Comparison of ENCODE assay signal across 9 mouse cellular contexts in the genomic region with DNA sequence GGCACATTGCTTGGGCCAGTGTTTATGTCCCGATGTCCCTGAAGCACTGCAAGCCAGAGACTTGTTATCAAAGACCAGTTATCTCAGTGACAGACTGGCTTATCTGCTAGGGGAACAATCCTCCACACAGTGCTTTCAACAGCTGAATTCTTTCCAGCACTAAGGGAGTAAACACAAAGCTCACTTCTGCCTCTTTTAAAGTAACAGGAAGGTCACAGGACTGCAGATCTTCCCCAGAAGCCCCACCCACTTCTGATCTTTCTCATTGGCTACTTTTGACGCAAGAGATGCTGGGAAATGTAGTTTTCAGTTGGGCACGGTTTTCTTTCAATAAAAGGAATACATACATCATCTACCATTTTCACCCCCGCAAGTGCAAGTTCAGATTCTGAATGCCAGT.
DNase-seq lines count a peak whose midpoint lies in the region; ATAC-seq lines count a peak whose summit lies in the region.
"Had no signal": no experiment of that assay in that cellular context is flagged by ENCODE, and none has a peak within 500 bp of the region (broad histone marks: within the 10 kb centered on the region; RNA-seq: fewer than 3 reads in every experiment).

No protein-coding gene starts in this region.

- H3K9ac ChIP-seq in neural tube, embryonic 11.5 days (ENCODE audit: low read length) = no peak overlapping the region
- no peak overlapping the region for H3K9ac ChIP-seq in neural tube, embryonic 15.5 days (replicated peaks)
- no peak overlapping the region for H3K9ac ChIP-seq in forebrain, embryonic 13.5 days
- no peak overlapping the region for H3K9ac ChIP-seq in hindbrain, embryonic 12.5 days
- peak overlapping the region; percentile 60 for H3K9ac ChIP-seq in liver, embryonic 11.5 days (ENCODE audit: low read depth, low read length)
- H3K9ac ChIP-seq: embryonic facial prominence, embryonic 12.5 days had no signal

- H3K27ac ChIP-seq in neural tube, embryonic 11.5 days (ENCODE audit: low read depth, low read length) = no peak overlapping the region
- H3K27ac ChIP-seq in neural tube, embryonic 15.5 days (replicated peaks) = no peak overlapping the region
- H3K27ac ChIP-seq in forebrain, embryonic 13.5 days = no peak overlapping the region
- no peak overlapping the region for H3K27ac ChIP-seq in hindbrain, embryonic 12.5 days
- H3K27ac ChIP-seq in liver, embryonic 11.5 days (ENCODE audit: low read depth, low read length) = peak overlapping the region; percentile 79
- H3K27ac ChIP-seq: embryonic facial prominence, embryonic 12.5 days had no signal

- no peak overlapping the region for H3K4me2 ChIP-seq in neural tube, embryonic 11.5 days (ENCODE audit: low read depth)
- H3K4me2 ChIP-seq in neural tube, embryonic 15.5 days = no peak overlapping the region
- no peak overlapping the region for H3K4me2 ChIP-seq in forebrain, embryonic 13.5 days
- no peak overlapping the region for H3K4me2 ChIP-seq in hindbrain, embryonic 12.5 days (replicated peaks)
- H3K4me2 ChIP-seq in liver, embryonic 11.5 days = peak overlapping the region; percentile 66
- H3K4me2 ChIP-seq: embryonic facial prominence, embryonic 12.5 days had no signal

- no peaks in the 10 kb centered on the region for H3K27me3 ChIP-seq in neural tube, embryonic 11.5 days (ENCODE audit: control insufficient read depth, insufficient read depth, low read length)
- no peaks in the 10 kb centered on the region for H3K27me3 ChIP-seq in neural tube, embryonic 15.5 days (replicated peaks)
- no peaks in the 10 kb centered on the region for H3K27me3 ChIP-seq in forebrain, embryonic 13.5 days
- H3K27me3 ChIP-seq in hindbrain, embryonic 12.5 days = no peaks in the 10 kb centered on the region
- no peaks in the 10 kb centered on the region for H3K27me3 ChIP-seq in liver, embryonic 11.5 days (replicated peaks; ENCODE audit: control insufficient read depth, insufficient read depth, low read length)
- H3K27me3 ChIP-seq: embryonic facial prominence, embryonic 12.5 days had no signal

- no peaks in the 10 kb centered on the region for H3K36me3 ChIP-seq in neural tube, embryonic 11.5 days (ENCODE audit: control insufficient read depth, insufficient read depth, low read length)
- peaks cover 44% of the 10 kb centered on the region for H3K36me3 ChIP-seq in neural tube, embryonic 15.5 days
- H3K36me3 ChIP-seq in forebrain, embryonic 13.5 days (ENCODE audit: poor library complexity, severe bottlenecking) = peaks cover 38% of the 10 kb centered on the region
- H3K36me3 ChIP-seq in hindbrain, embryonic 12.5 days = peaks cover 34% of the 10 kb centered on the region
- no peaks in the 10 kb centered on the region for H3K36me3 ChIP-seq in liver, embryonic 11.5 days (ENCODE audit: control insufficient read depth, insufficient read depth, low read length)

- peak; percentile 22 for DNase-seq in neural tube, embryonic 11.5 days (ENCODE audit: low spot score)
- DNase-seq in liver, embryonic 11.5 days (ENCODE audit: low spot score) = no peak
- peak; percentile 12 to 19 for DNase-seq in natural killer cell, adult 2 months (ENCODE audit: low spot score in 2 of 2)
- DNase-seq in cerebellum, postnatal 36 days = no peak

- no peak for ATAC-seq in neural tube, embryonic 11.5 days (ENCODE audit: insufficient read depth, low FRiP score, low TSS enrichment)
- ATAC-seq in neural tube, embryonic 15.5 days (ENCODE audit: low FRiP score) = no peak
- peak; percentile 32 for ATAC-seq in activated CD4-positive, CD25-positive, alpha-beta regulatory T cell, adult 4 months
- ATAC-seq in forebrain, embryonic 13.5 days = 0 out of 2 replicates have a peak, but pooled peaks have one; percentile 53
- peak; percentile 55 for ATAC-seq in hindbrain, embryonic 12.5 days (ENCODE audit: low FRiP score)
- ATAC-seq in liver, embryonic 11.5 days (replicated peaks; ENCODE audit: low FRiP score) = peak; percentile 86

- no peaks in the 10 kb centered on the region for H3K9me3 ChIP-seq in neural tube, embryonic 11.5 days (ENCODE audit: control insufficient read depth, low read length)
- H3K9me3 ChIP-seq in neural tube, embryonic 15.5 days (replicated peaks) = no peaks in the 10 kb centered on the region
- no peaks in the 10 kb centered on the region for H3K9me3 ChIP-seq in forebrain, embryonic 13.5 days (replicated peaks)
- no peaks in the 10 kb centered on the region for H3K9me3 ChIP-seq in hindbrain, embryonic 12.5 days (replicated peaks)
- H3K9me3 ChIP-seq in liver, embryonic 11.5 days (ENCODE audit: control insufficient read depth, low read length) = no peaks in the 10 kb centered on the region
- H3K9me3 ChIP-seq: embryonic facial prominence, embryonic 12.5 days had no signal

- 42% methylated on average over 4 of the region's 4 CpGs for WGBS in neural tube, embryonic 11.5 days
- 37% methylated on average over 4 of the region's 4 CpGs for WGBS in neural tube, embryonic 15.5 days
- WGBS in forebrain, embryonic 13.5 days = 34% methylated on average over 4 of the region's 4 CpGs
- 31% methylated on average over 4 of the region's 4 CpGs for WGBS in hindbrain, embryonic 12.5 days
- 12% methylated on average over 4 of the region's 4 CpGs for WGBS in liver, embryonic 11.5 days

- no peak overlapping the region for H3K4me3 ChIP-seq in neural tube, embryonic 11.5 days (ENCODE audit: low read depth, low read length)
- no peak overlapping the region for H3K4me3 ChIP-seq in neural tube, embryonic 15.5 days (replicated peaks)
- H3K4me3 ChIP-seq in forebrain, embryonic 13.5 days = no peak overlapping the region
- no peak overlapping the region for H3K4me3 ChIP-seq in hindbrain, embryonic 12.5 days
- H3K4me3 ChIP-seq in liver, embryonic 11.5 days (ENCODE audit: low read depth, low read length) = peak overlapping the region; percentile 37
- H3K4me3 ChIP-seq: embryonic facial prominence, embryonic 12.5 days had no signal

- H3K4me1 ChIP-seq in neural tube, embryonic 11.5 days (ENCODE audit: control insufficient read depth, insufficient read depth, low read length) = no peaks in the 10 kb centered on the region
- H3K4me1 ChIP-seq in neural tube, embryonic 15.5 days = 0 out of 2 replicates have a peak, but pooled peaks cover 3% of the 10 kb centered on the region
- H3K4me1 ChIP-seq in forebrain, embryonic 13.5 days = no peaks in the 10 kb centered on the region
- peaks cover 4% of the 10 kb centered on the region; the same call in 1 of the 2 replicates for H3K4me1 ChIP-seq in hindbrain, embryonic 12.5 days
- no peaks in the 10 kb centered on the region; the same call in 1 of the 2 replicates for H3K4me1 ChIP-seq in liver, embryonic 11.5 days (replicated peaks; ENCODE audit: control insufficient read depth, insufficient read depth, low read length)
- H3K4me1 ChIP-seq: embryonic facial prominence, embryonic 12.5 days had no signal

Comparison
In these comparisons a context has a peak if more than half of its experiments do, and no peak if none do; other contexts are left out.
1. ATAC-seq: peak in activated CD4-positive, CD25-positive, alpha-beta regulatory T cell, adult 4 months (single experiment), forebrain, embryonic 13.5 days (single experiment), hindbrain, embryonic 12.5 days (single experiment) and liver, embryonic 11.5 days (single experiment); none in neural tube, embryonic 11.5 days (single experiment) and neural tube, embryonic 15.5 days (single experiment).
2. DNase-seq: peak in neural tube, embryonic 11.5 days (single experiment) and natural killer cell, adult 2 months (2 of 2); none in liver, embryonic 11.5 days (single experiment) and cerebellum, postnatal 36 days (0 of 2).